Mouse (Mus musculus) liver, adult 2 months (tissue): ENCODE measurements around the gene Ppp1r21. TPM values are rescaled to one million over a fixed set of nuclear protein-coding genes. Genes with fewer than 3 reads are reported as not detected.

Experiments used
- DNase-seq: peaks from one replicate; pipeline ENCODE4 v3.0.0-alpha.2; 2011; ENCODE audit warnings: low read depth, low spot score; ENCODE audit errors: extremely low read depth
- H3K27ac ChIP-seq: fragments of 200-500 bp; replicated peaks from 2 replicates; pipeline ENCODE4 v1.5.1; 2012; ENCODE audit warnings: low read depth, mild to moderate bottlenecking, control low read depth, inconsistent platforms, low read length; ENCODE audit not compliant: insufficient read depth
- H3K27me3 ChIP-seq: fragments of 200-500 bp; 2 replicates; pipeline ENCODE4 v1.6.1; 2012; ENCODE audit warnings: mild to moderate bottlenecking, moderate library complexity, low read length, inconsistent platforms; ENCODE audit not compliant: control insufficient read depth, insufficient read depth
- H3K36me3 ChIP-seq: fragments of 200-500 bp; 2 replicates; pipeline ENCODE4 v1.6.1; 2012; ENCODE audit warnings: low read length, inconsistent platforms; ENCODE audit not compliant: control insufficient read depth, insufficient read depth
- H3K4me1 ChIP-seq: fragments of 200-500 bp; 2 replicates; pipeline ENCODE4 v1.6.1; 2011; ENCODE audit warnings: low read length; ENCODE audit not compliant: control insufficient read depth, insufficient read depth
- H3K4me3 ChIP-seq: fragments of 200-500 bp; 2 replicates; pipeline ENCODE4 v1.5.1; 2011; ENCODE audit warnings: low read depth, mild to moderate bottlenecking, control low read depth, low read length, moderate library complexity; ENCODE audit not compliant: insufficient read depth
- H3K79me2 ChIP-seq: fragments of 200-500 bp; 2 replicates; pipeline ENCODE4 v1.6.1; 2012; ENCODE audit warnings: inconsistent platforms, mild to moderate bottlenecking, low read length, moderate library complexity; ENCODE audit not compliant: control insufficient read depth, insufficient read depth
- H3K9ac ChIP-seq: fragments of 200-500 bp; 2 replicates; pipeline ENCODE4 v1.6.1; 2012; ENCODE audit warnings: low read depth, mild to moderate bottlenecking, control low read depth, inconsistent platforms, low read length
- CTCF ChIP-seq: fragments of 200-500 bp; IDR thresholded peaks from 2 replicates; pipeline ENCODE4 v1.5.1; 2011; ENCODE audit warnings: low read depth, low read length, control low read depth
- POLR2A ChIP-seq: fragments of 200-500 bp; IDR thresholded peaks from 2 replicates; pipeline ENCODE4 v1.6.1; 2011; ENCODE audit warnings: low read length, control low read depth; ENCODE audit not compliant: insufficient read depth; ENCODE audit errors: extremely low read depth
- WGBS: fragments of 180-500 bp; shearing (Covaris S2); methylation state at CpG from one replicate; pipeline ENCODE4 v1.1.7; 2018; 5-methylcytosine and 5-hydroxymethylcytosine counted together
- polyA plus RNA-seq: library from polyadenylated mRNA; depleted of rRNA; stranded (reverse); fragments of >200 nt; gene quantifications from 2 replicates; pipeline ENCODE4 v1.2.3, GENCODE M21; 2012
- total RNA-seq: library from RNA; depleted of rRNA; stranded (reverse); fragments of >200 nt; gene quantifications from 2 replicates; pipeline ENCODE4 v1.2.3, GENCODE M21; 2014

Gene Ppp1r21
- total and polyA plus RNA-seq, 2 experiments: 14.2 to 17.9 TPM

GRCm38 (mm10) chr17:88626347-88626811, 96.5 kb downstream of the Ppp1r21 start:
- 76% methylated on average over 7 of the region's 7 CpGs for WGBS
- Histone ChIP-seq H3K79me2 (peaks cover 4% of the 10 kb centered on the region; the same call in 1 of the 2 replicates), H3K9ac (no peak overlapping the region), H3K27me3 (no peaks in the 10 kb centered on the region), H3K27ac (peak overlapping the region; percentile 73), H3K4me3 (peak overlapping the region; percentile 3; the same call in 1 of the 2 replicates), H3K36me3 (no peaks in the 10 kb centered on the region), H3K4me1 (peaks cover 18% of the 10 kb centered on the region)
- DNase-seq: peak; percentile 29
- no peak for TF ChIP-seq CTCF

- Histone ChIP-seq H3K36me3 (no peaks in the 10 kb centered on the region), H3K79me2 (peaks cover 4% of the 10 kb centered on the region; the same call in 1 of the 2 replicates), H3K4me3 (peak overlapping the region; percentile 5), H3K4me1 (peaks cover 10% of the 10 kb centered on the region), H3K27me3 (no peaks in the 10 kb centered on the region), H3K27ac (peak overlapping the region; percentile 73), H3K9ac (0 out of 2 replicates have a peak overlapping the region, but pooled peaks have one; percentile 0)
- DNase-seq: peak; percentile 74
- TF ChIP-seq POLR2A (no peak), CTCF (no peak)
- 14% methylated on average over 7 of the region's 7 CpGs for WGBS
Measured at GRCm38 (mm10) chr17:88627150-88627549, 97.2 kb downstream of the Ppp1r21 start.

GRCm38 (mm10) chr17:88628676-88629380, 98.9 kb downstream of the Ppp1r21 start:
- peak; percentile 61 for DNase-seq
- no peak overlapping the region for H3K27ac ChIP-seq
- WGBS: 61% methylated on average over 10 of the region's 10 CpGs

GRCm38 (mm10) chr17:88629381-88629759, 99.5 kb downstream of the Ppp1r21 start:
- no peaks in the 10 kb centered on the region for H3K36me3 ChIP-seq
- peak overlapping the region; percentile 62 for H3K27ac ChIP-seq
- DNase-seq: no peak
- H3K4me3 ChIP-seq: peak overlapping the region; percentile 29; the same call in 1 of the 2 replicates
- H3K9ac ChIP-seq: peak overlapping the region; percentile 48; the same call in 1 of the 2 replicates
- TF ChIP-seq POLR2A: no peak
- no peaks in the 10 kb centered on the region for H3K27me3 ChIP-seq
- H3K79me2 ChIP-seq: peaks cover 11% of the 10 kb centered on the region; the same call in 1 of the 2 replicates
- H3K4me1 ChIP-seq: peaks cover 6% of the 10 kb centered on the region
- 74% methylated on average over 4 of the region's 4 CpGs for WGBS

More at GRCm38 (mm10) chr17:88628676-88629380, 98.9 kb downstream of the Ppp1r21 start:
- Histone ChIP-seq H3K4me3 (peak overlapping the region; percentile 29; the same call in 1 of the 2 replicates), H3K79me2 (peaks cover 10% of the 10 kb centered on the region; the same call in 1 of the 2 replicates), H3K36me3 (no peaks in the 10 kb centered on the region), H3K9ac (no peak overlapping the region), H3K4me1 (peaks cover 6% of the 10 kb centered on the region), H3K27me3 (no peaks in the 10 kb centered on the region)
- no peak for TF ChIP-seq CTCF
- no peak for TF ChIP-seq POLR2A

GRCm38 (mm10) chr17:88629931-88630553, 100.1 kb downstream of the Ppp1r21 start:
- Histone ChIP-seq H3K4me1 (peaks cover 6% of the 10 kb centered on the region), H3K79me2 (peaks cover 12% of the 10 kb centered on the region; the same call in 1 of the 2 replicates), H3K9ac (peak overlapping the region; percentile 17; the same call in 1 of the 2 replicates), H3K27ac (peak overlapping the region; percentile 62), H3K36me3 (no peaks in the 10 kb centered on the region), H3K4me3 (peak overlapping the region; percentile 19; the same call in 1 of the 2 replicates), H3K27me3 (no peaks in the 10 kb centered on the region)
- 57% methylated on average over 11 of the region's 11 CpGs for WGBS
- DNase-seq: no peak
- TF ChIP-seq CTCF: no peak
- TF ChIP-seq POLR2A: no peak
